Mouse (Mus musculus) embryonic fibroblast, embryonic 13.5 days (primary cell): ENCODE results near the gene Syap1.

Source experiments
- CTCF ChIP-seq: IDR thresholded peaks from 2 replicates; pipeline ENCODE4 v1.5.1; 2011; ENCODE audit warnings: mild to moderate bottlenecking, control low read depth, low read length, moderate library complexity, borderline replicate concordance; ENCODE audit not compliant: insufficient read depth
- POLR2A ChIP-seq: IDR thresholded peaks from 2 replicates; pipeline ENCODE4 v1.6.1; 2011; ENCODE audit warnings: low read depth, mild to moderate bottlenecking, control low read depth, low read length, moderate library complexity

DNA sequence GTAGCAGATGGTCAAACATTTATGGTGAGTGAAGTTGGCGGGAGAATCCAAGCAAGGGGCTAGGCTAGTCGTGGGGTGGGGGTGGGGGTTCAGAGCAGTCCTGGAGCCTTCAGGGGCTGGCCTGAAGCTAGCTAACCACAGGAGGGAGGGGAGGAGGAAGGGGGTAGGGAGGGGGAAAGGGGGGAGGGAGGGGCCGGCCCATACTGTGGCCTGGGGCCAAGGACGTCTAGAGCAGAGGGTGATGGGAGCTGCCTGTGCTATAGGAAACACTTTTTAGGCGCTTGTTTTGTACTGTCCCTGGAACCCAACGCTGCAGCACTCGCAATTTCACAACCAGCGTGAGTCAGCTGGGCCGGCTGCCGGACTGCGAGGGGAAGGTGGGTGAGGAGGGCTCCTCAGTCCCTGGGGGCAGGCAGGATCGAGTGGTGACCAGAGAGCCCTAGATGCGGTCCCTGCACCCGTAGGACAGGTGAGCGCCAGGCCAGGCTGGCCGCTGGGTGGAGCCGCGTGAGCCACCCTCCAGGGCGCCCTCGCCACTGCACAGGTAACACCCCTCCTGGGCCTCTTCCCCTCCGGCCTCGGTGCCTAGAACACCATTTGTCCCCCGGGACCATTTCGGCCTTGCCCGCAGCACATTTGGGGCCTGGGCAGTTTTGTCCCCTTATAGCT, 13.3 kb upstream of the Syap1 start:
- TF ChIP-seq CTCF = no peak
- no peak for TF ChIP-seq POLR2A
